Mouse (Mus musculus): ENCODE results near the gene Rftn2.

DNA sequence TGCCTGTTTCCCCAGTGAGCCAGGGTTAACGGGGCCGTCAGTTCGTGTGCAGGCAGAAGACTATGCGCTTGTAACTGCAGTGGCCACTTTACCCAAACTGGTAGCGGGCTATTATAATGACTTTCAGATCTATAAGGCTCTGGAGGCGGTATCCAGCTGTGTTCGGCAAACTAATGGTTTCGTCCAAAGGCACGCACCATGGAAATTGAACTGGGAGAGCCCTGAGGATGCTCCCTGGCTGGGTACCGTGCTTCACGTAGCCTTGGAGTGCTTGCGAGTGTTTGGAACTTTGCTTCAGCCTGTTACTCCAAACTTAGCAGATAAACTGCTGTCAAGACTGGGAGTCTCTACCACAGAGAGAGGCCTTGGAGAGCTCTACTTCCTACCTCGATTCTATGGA lies 11.9 kb upstream of the Rftn2 start:
- TF ChIP-seq GATA1 (IDR thresholded peaks at IDR 0.05; ENCODE audit: borderline replicate concordance, low read length) (no peak), FLI1 (IDR thresholded peaks at IDR 0.05; ENCODE audit: low read length) (no peak)
